Mouse (Mus musculus): ENCODE data around the gene Slc25a25. TPM values are rescaled to one million over a fixed set of nuclear protein-coding genes. Genes with fewer than 3 reads are reported as not detected.

Slc25a25 gene
- polyA plus RNA-seq, 2 experiments: 12.7 to 17.4 TPM

DNA sequence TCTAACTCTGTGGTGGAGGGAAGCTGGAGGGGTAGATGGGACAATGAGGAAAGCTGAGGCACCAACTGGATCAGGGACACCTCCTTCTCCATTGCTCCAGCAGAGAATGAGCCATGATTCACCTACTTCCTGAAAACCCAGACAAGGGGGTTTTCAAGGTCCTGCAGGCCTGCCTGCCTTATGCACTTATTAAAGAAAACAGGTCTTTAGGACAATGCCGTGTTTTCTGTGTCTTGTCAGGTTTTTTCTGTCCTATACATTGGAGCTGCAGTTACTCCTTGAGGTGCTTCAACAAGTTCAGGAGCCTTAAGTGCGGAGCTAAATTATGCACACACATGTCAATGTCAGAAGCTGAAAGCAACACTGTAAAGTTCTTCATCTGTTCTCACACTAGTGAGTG, 9.7 kb downstream of the Slc25a25 start:
- Histone ChIP-seq H3K4me2 (replicated peaks; ENCODE audit: low read depth, low read length, severe bottlenecking) (no peak overlapping the region), H3K4me1 (ENCODE audit: control insufficient read depth, insufficient read depth, low read length) (0 out of 2 replicates have a peak, but pooled peaks cover 6% of the 10 kb centered on the region), H3K9me3 (ENCODE audit: control insufficient read depth, low read length) (no peaks in the 10 kb centered on the region), H3K36me3 (ENCODE audit: control insufficient read depth, insufficient read depth, low read length) (peaks cover 2% of the 10 kb centered on the region), H3K4me3 (replicated peaks; ENCODE audit: low read length) (no peak overlapping the region), H3K27me3 (ENCODE audit: control insufficient read depth, insufficient read depth, low read length) (no peaks in the 10 kb centered on the region), H3K9ac (ENCODE audit: low read depth, low read length, severe bottlenecking) (no peak overlapping the region), H3K27ac (replicated peaks; ENCODE audit: low read depth, low read length) (no peak overlapping the region)
- DNase-seq (ENCODE audit: low spot score): no peak
- 92% methylated on average over 2 of the region's 2 CpGs for WGBS
- no peak for ATAC-seq (ENCODE audit: low FRiP score, low read depth)
- TF ChIP-seq POLR2A (IDR thresholded peaks at IDR 0.05; ENCODE audit: borderline replicate concordance, extremely low read depth, insufficient read depth, insufficient read length): no peak

GRCm38 (mm10) chr2:32440632-32441031, 10.6 kb downstream of the Slc25a25 start:
- Histone ChIP-seq H3K4me2 (replicated peaks; ENCODE audit: low read depth, low read length, severe bottlenecking) (no peak overlapping the region), H3K36me3 (ENCODE audit: control insufficient read depth, insufficient read depth, low read length) (peaks cover 2% of the 10 kb centered on the region), H3K27me3 (ENCODE audit: control insufficient read depth, insufficient read depth, low read length) (no peaks in the 10 kb centered on the region), H3K4me1 (ENCODE audit: control insufficient read depth, insufficient read depth, low read length) (0 out of 2 replicates have a peak, but pooled peaks cover 7% of the 10 kb centered on the region), H3K27ac (replicated peaks; ENCODE audit: low read depth, low read length) (no peak overlapping the region), H3K9me3 (ENCODE audit: control insufficient read depth, low read length) (no peaks in the 10 kb centered on the region), H3K4me3 (replicated peaks; ENCODE audit: low read length) (no peak overlapping the region), H3K9ac (ENCODE audit: low read depth, low read length, severe bottlenecking) (no peak overlapping the region)
- DNase-seq (ENCODE audit: low spot score) (no peak), ATAC-seq (ENCODE audit: low FRiP score, low read depth) (no peak)
- no peak for TF ChIP-seq POLR2A (IDR thresholded peaks at IDR 0.05; ENCODE audit: borderline replicate concordance, extremely low read depth, insufficient read depth, insufficient read length)
- whole genome bisulfite sequencing: 76% methylated on average over 1 of the region's 1 CpGs

- no peak overlapping the region for H3K4me2 ChIP-seq (replicated peaks; ENCODE audit: low read depth, low read length, severe bottlenecking)
- H3K36me3 ChIP-seq (ENCODE audit: control insufficient read depth, insufficient read depth, low read length): peaks cover 2% of the 10 kb centered on the region
- no peaks in the 10 kb centered on the region for H3K27me3 ChIP-seq (ENCODE audit: control insufficient read depth, insufficient read depth, low read length)
- H3K27ac ChIP-seq (replicated peaks; ENCODE audit: low read depth, low read length): no peak overlapping the region
- H3K9me3 ChIP-seq (ENCODE audit: control insufficient read depth, low read length): no peaks in the 10 kb centered on the region
- ATAC-seq (ENCODE audit: low FRiP score, low read depth): no peak
- H3K4me1 ChIP-seq (ENCODE audit: control insufficient read depth, insufficient read depth, low read length): 0 out of 2 replicates have a peak, but pooled peaks cover 7% of the 10 kb centered on the region
- H3K9ac ChIP-seq (ENCODE audit: low read depth, low read length, severe bottlenecking): no peak overlapping the region
- TF ChIP-seq POLR2A (IDR thresholded peaks at IDR 0.05; ENCODE audit: borderline replicate concordance, extremely low read depth, insufficient read depth, insufficient read length): no peak
- H3K4me3 ChIP-seq (replicated peaks; ENCODE audit: low read length): no peak overlapping the region
- 77% methylated on average over 2 of the region's 2 CpGs for WGBS
- DNase-seq (ENCODE audit: low spot score): no peak
Observed at GRCm38 (mm10) chr2:32440164-32440563, 11.1 kb downstream of the Slc25a25 start.

- no peak overlapping the region for H3K9ac ChIP-seq (ENCODE audit: low read depth, low read length, severe bottlenecking)
- no peak for TF ChIP-seq POLR2A (IDR thresholded peaks at IDR 0.05; ENCODE audit: borderline replicate concordance, extremely low read depth, insufficient read depth, insufficient read length)
- H3K4me2 ChIP-seq (replicated peaks; ENCODE audit: low read depth, low read length, severe bottlenecking): no peak overlapping the region
- 52% methylated on average over 6 of the region's 6 CpGs for WGBS
- H3K4me1 ChIP-seq (ENCODE audit: control insufficient read depth, insufficient read depth, low read length): 0 out of 2 replicates have a peak, but pooled peaks cover 7% of the 10 kb centered on the region
- peaks cover 2% of the 10 kb centered on the region; the same call in 1 of the 2 replicates for H3K36me3 ChIP-seq (ENCODE audit: control insufficient read depth, insufficient read depth, low read length)
- no peaks in the 10 kb centered on the region for H3K9me3 ChIP-seq (ENCODE audit: control insufficient read depth, low read length)
- ATAC-seq (ENCODE audit: low FRiP score, low read depth): no peak
- H3K27ac ChIP-seq (replicated peaks; ENCODE audit: low read depth, low read length): 0 out of 2 replicates have a peak overlapping the region, but pooled peaks have one; percentile 3
- no peaks in the 10 kb centered on the region for H3K27me3 ChIP-seq (ENCODE audit: control insufficient read depth, insufficient read depth, low read length)
- H3K4me3 ChIP-seq (replicated peaks; ENCODE audit: low read length): no peak overlapping the region
- no peak for DNase-seq (ENCODE audit: low spot score)
Observed at GRCm38 (mm10) chr2:32439177-32439576, 12.1 kb downstream of the Slc25a25 start.

DNA sequence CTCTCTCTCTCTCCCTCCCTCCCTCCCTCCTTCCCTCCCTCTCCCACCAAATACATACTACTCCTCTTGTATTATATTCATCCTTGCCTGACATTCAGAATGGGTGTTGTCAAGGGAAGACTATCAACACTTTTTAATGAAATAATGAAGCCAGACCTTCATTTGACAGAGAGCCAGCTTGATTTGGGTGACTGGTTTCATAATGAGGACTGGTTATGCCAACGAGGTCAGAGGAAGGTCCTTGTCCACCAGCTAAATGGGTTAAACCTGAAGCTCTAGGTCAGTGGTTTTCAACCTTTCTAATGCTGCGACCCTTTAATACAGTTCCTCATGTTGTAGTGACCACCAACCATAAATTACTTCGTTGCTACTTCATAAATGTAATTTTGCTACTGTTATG, 12.5 kb downstream of the Slc25a25 start:
- ATAC-seq (ENCODE audit: low FRiP score, low read depth): no peak
- Histone ChIP-seq H3K27me3 (ENCODE audit: control insufficient read depth, insufficient read depth, low read length) (no peaks in the 10 kb centered on the region), H3K9ac (ENCODE audit: low read depth, low read length, severe bottlenecking) (no peak overlapping the region), H3K4me3 (replicated peaks; ENCODE audit: low read length) (no peak overlapping the region), H3K9me3 (ENCODE audit: control insufficient read depth, low read length) (no peaks in the 10 kb centered on the region), H3K27ac (replicated peaks; ENCODE audit: low read depth, low read length) (no peak overlapping the region), H3K4me2 (replicated peaks; ENCODE audit: low read depth, low read length, severe bottlenecking) (no peak overlapping the region), H3K36me3 (ENCODE audit: control insufficient read depth, insufficient read depth, low read length) (peaks cover 2% of the 10 kb centered on the region; the same call in 1 of the 2 replicates), H3K4me1 (ENCODE audit: control insufficient read depth, insufficient read depth, low read length) (0 out of 2 replicates have a peak, but pooled peaks cover 7% of the 10 kb centered on the region)
- WGBS: 89% methylated on average over 3 of the region's 3 CpGs
- no peak for TF ChIP-seq POLR2A (IDR thresholded peaks at IDR 0.05; ENCODE audit: borderline replicate concordance, extremely low read depth, insufficient read depth, insufficient read length)
- DNase-seq (ENCODE audit: low spot score): no peak

Measured in limb, embryonic 14.5 days (tissue).